Mouse (Mus musculus) kidney, adult 2 months (tissue): ENCODE results near the gene Hoxb4.

Experiments used
- CTCF ChIP-seq: fragments of 200-500 bp; conservative IDR thresholded peaks from 2 replicates; pipeline ENCODE4 v1.5.1; 2011; ENCODE audit warnings: low read depth, mild to moderate bottlenecking, control low read depth, low read length, moderate library complexity, mixed read lengths; ENCODE audit not compliant: insufficient read depth, insufficient read length
- POLR2A ChIP-seq: fragments of 200-500 bp; IDR thresholded peaks from one replicate; pipeline ENCODE4 v1.6.1; 2011; ENCODE audit warnings: low read depth, low read length, control low read depth

- TF ChIP-seq POLR2A (no peak), CTCF (no peak)
Observed at GRCm38 (mm10) chr11:96292565-96293301, 25.3 kb upstream of the Hoxb4 start.
